Mouse (Mus musculus): ENCODE results near the gene Fbxo10.
"Not testable (repeated sequence)": the region's sequence is repeated elsewhere in the genome, so short reads cannot be mapped to it uniquely, and the experiment has no call there.

Fbxo10 gene

DNA sequence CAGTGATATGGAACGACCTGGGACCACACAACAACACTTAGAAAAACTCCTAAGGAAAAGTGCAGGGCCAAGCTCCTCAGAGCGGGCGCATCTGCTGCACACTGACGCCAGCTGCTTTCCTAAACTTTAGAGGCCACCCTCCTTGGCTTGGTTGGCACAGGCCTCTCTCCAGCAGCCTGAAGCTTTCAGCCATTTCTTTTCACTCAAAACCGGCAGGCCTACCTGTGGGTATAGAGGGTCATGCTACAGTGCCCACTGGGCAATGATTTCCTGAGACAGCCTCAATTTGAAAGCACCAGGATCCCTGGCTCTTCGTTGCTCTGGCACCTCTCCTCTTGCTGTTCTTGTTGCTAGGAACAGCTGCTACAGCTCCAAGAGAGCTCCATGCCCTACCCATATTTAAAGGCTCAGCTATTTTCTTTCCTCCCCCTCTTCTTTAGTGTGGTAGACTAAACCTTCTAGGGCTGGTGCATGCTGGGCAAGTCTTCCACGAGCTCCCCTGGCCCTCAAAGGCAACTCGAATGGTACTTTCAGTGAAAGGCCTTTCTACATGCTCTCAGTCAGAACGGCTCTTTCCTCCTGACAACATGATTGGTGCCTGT is 37.0 kb downstream of the Fbxo10 start:
- DNase-seq, result no peak

DNA sequence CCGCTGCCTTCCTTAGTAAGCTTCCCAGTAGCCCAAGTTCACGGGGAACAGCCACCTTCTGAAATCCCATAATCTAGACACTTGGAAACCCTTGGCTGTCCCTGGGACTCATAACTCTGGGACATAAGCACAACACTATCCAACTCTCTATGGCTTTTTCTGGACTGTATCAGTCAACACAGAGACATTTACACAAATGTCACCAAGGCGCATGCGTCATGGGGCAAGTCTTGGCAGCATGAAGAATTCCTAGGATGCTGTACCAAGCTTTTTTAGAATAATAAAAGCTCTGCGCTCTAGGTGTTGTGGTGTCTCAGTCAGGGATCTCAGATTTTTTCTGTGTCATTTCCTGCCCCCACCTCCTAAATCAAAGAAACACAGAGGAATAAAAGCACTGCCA is 37.7 kb downstream of the Fbxo10 start:
- DNase-seq, result no peak

DNA sequence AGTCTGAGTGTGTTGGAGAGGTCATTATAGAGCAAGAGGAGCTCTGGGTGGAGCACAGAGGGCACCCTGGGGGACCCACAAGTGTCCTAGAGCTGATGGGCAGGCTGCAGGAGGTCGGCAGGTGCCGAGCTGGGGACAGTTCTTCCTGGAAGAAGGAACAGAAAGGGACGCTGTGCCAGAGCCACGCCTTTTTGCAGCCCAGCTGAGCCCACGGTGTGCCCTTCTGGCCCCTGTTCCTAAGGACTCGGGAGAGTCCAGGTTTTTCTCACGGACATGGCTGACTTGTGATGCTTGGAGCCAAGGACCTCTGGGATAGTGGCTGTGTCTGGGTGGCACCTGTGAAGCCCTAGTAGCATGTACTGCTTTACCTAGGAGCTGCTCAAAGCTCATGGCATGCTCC is 43.6 kb downstream of the Fbxo10 start:
- no peak for DNase-seq

DNA sequence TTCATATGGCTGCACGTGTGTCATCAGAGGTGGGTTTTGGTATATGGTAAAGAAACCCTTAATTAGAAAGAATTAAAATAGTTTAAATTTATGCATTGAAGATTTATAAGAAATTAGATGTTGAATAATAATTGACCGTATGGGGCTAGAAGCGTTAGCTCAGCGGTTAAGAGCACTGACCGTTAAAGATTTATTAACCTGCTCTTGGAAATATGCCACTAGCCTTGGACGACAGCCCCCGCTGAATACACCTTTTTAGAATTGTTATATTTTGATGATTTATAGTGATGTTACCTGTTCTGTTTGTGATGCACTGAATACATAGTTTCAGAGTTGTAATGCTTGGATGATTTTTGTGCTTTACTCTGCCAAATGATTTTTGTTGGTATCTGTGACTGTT is 44.9 kb downstream of the Fbxo10 start:
- not testable (repeated sequence) for DNase-seq

DNA sequence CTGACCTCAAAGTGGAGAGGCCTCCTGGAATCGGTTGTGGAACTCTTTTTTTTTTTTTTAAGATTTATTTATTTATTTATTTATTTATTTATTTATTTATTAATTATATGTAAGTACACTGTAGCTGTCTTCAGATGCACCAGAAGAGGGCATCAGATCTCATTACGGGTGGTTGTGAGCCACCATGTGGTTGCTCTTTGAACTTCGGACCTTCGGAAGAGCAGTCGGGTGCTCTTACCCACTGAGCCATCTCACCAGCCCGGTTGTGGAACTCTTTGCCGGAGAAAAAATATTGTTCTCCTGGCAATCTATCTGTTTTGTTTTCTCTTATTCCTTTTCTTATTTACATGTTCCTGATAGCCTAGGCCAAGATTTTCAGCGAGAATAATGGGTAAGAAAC is 45.5 kb downstream of the Fbxo10 start:
- DNase-seq, result peak; percentile 34

DNA sequence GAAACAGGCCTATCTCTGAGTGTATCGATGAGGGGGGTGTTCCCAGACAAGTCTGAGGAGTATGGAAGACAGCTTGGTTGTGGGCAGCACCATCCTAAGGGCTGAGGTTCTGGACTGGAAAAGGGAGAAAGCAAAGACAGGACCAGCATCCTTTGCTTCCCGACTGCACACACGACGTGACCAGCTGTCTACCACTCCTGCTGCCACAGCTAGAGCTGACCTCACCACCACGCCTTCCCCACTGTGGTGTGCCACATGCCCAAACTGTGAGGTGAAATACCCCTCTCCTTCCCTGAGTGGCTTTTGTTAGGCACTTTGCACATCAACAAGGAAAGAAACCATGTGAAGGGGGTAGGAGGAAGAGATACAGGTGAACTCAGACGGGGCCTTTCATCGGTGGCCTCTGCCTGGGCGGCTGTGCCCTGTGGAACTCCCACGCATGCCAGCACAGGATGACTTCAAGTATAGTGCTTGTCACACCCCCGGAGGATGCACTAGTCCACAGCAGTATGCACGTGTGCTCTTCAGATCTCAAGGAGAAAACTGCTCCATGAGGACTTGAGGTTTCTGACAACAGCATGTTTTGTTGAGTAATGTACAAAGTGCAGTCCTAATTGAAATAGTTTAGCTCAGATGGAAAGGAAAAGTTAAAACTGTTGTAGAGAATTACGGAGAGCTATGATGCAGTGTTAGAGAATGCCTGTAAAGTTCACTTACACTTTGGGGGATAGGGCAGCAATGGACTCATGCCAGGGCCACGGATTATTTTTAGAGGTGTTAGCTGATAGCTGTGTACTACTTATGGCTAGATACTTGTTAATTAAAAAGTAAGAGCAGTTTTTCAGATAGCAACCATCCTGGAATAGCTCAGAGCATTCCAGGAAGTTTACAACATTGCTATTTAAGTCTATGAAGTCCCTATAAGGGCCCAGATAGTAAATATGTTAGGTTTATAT is 46.7 kb downstream of the Fbxo10 start:
- DNase-seq, result no peak

DNA sequence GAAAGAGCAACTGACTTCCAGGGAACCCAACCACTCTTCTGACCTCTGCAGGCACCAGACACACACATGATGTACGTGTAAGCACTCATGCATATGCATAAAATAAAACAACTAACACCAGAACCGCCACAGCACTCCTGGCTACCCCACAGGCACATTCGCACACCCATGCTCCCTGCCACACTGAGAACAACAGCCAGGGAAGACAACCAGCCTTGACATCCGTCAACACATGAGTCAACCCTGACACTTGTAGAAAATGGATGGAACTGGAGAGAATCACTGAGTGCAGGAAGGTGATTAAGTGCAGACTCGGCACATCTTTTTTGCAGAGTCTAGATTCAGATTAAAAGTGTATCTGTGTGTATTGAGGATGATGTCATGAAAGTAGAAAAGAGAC is 47.8 kb downstream of the Fbxo10 start:
- no peak for DNase-seq

DNA sequence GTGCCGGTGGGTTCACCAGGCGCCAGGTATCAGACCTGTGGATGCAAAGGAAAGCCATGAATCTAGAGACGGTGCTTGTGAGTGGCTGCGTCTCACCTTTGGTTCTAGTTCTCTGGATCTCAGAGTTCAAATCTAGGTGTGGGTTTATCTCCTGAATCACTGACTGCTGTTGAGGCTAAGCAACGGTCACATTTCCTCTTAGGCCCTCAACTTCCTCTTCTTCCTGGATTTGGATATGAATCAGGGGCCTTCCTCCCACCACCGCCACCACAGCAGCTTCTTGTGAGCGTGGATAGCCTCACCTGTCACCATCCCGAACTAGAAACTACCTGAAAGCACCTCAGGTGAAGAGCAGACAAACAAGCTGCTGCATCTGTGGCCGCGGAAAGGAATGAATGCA is 48.4 kb downstream of the Fbxo10 start:
- DNase-seq, result no peak

DNA sequence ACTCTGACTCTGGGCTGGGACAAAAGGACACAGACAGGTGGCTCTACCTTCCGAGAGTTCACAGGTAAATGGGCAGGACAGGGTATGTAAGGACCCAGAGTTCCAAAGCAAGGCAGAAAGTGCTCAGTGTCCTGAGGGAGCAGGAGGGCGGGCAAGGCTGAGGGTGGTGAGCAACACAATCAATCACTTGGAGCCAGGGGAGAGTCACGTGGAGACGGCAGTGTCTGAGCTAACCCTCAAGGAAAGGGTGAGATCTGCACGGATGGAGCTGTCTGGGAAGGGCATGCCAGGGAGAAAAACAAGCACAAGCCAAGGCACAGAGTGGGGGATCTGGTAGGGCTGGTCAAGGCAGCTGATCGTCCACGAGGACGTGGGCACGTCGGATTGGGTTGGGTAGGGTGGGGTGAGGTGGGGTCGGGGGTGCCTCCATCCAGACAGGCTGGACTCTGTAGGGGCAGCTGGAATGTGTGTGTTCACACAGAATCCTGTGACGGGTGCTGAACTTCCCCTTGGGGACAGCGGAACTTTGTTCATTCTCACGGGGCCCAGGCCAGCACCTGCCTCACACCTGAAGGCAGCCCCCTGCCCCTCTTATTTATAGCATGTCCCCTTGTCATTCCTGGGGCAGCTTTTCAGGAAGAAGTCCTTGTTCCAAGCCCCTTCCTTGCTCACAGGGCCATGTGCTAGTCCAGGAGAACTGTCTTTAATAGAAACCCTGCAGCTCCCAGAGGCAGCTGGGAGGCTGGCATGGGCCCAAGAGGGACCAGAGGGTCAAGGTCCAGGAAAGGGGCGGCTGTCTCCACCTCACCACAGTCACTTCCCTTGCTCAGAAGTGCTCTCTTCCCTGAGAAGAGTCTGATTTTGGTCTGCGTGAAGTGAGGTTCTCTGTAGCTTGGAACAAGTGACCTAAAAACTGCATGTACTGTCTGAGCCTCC is 49.4 kb downstream of the Fbxo10 start:
- no peak for DNase-seq

DNA sequence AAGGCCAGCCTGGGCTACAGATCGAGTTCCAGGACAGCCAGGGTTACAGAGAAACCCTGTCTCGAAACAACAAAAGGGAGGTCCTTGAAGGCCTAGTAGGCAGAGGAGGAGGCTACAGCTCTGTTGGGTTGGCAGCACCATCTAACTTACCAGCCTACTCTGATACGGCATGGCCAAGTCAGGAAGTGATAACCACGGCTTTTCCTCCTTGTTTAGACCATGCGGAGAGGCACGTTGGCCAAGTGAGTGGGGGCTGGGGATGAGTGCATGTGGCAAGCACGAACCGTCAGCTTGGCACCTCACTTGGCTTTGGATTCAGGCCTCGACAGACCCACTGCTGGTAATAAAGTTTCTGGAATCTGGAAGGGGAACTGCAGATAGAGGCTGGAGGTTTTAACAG is 51.8 kb downstream of the Fbxo10 start:
- no peak for DNase-seq

DNA sequence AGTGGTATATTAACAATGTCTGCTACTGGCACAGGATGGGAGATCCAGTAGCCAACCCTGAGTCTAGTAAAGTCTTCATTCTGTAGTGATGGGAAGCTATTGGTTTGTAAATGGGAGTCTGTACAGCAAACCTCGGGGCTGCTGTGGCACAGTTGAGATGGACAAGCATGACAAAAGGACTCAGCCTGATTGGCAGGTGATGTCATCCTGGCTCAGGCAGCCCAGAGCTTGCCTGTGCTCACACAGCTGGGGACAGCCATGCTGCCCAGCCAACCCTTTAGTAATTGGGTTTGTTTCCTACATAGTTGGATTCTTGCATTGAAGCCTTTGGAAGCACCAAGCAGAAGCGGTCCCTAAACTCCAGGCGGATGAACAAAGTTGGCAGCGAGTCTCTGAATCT is 57.9 kb downstream of the Fbxo10 start:
- no peak for DNase-seq

DNA sequence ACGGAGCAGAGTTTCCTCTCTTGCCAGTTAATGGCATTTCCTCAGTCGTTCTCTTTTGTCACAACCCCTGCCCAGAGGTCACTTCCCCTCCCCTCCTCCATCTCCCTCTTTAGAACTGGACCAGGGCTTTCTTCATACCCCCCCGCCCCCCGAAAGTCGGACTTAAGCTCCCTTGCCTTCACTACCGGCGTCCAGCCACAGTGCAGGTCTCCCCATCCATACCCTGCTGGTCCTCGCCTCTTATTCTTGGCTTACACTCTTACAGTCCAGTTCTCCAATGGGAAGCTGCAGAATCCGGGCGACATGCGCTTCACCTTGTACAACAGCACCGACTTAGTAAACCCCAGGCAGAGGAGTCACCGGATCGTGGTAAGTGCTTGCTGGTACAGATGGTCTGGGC is 65.4 kb downstream of the Fbxo10 start:
- peak; percentile 18 for DNase-seq

DNA sequence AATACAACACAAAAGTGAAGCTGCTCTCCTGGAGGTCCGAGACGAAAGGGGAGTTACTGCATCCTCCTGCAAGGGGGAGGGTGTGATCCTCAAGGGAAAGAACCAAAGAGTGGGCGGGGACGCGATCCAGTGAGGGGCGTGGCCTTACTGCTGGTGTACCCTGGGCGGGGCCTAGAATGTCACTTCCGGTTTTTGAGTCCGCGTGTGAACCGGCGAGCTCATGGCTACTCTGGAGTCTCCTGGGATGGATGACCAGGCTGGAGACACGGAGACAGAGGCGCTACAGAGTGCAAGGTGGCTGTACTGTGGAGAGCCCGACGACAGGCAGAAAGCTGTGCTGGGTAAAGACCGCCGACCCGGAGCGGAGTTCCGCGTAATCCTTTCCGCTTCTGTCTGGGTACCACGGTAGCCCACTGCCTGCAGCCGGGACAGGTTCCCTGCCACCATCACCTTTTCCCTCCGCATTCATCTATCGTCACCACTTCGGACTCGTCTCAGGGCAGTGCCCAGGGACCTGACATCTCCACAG is 65.9 kb downstream of the Fbxo10 start, which contains the start of gene Polr1e:
Gene Polr1e, plus strand, starts transcription at position 132 of the 529 bp plus-strand sequence.
- DNase-seq, result peak; percentile 96

DNA sequence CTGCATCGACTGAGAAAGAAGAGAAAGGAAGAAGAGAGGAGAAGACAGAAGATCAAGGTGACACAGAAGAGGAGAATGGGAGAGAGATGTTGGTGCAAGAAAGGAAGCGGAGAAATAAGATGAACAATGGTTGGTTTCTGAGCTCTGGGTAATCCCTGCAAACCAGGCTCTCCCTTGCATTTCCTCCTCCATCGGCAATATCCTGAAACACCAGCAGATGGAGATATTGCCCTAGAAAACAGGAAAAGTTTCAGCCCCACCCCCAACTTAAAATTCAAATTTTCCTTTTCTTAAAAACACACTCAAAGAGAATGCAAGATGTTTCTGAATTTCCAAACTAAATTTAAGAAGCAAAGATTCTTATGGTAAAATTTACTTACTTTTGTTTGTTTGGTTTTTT is 68.8 kb downstream of the Fbxo10 start:
- DNase-seq, result peak; percentile 70

DNA sequence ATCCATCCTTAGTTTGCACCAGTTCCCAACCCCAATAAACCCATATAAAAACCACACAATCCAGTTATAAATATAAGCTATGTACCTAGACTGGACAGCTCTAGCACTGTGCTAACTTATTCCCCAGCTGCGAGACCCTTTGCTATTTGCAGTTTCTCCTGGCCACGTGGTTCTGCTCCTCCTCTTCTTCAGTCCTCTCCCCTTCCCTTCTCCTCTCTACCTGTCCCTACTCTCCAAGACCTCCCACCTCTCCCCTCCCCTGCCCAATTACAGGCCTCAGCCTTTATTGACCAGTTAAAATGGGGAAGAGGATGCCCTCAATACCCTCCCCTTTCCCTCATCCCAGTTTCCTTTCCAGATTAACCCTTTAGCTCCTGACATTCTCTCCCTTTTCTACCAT is 70.9 kb downstream of the Fbxo10 start:
- peak; percentile 11 for DNase-seq

DNA sequence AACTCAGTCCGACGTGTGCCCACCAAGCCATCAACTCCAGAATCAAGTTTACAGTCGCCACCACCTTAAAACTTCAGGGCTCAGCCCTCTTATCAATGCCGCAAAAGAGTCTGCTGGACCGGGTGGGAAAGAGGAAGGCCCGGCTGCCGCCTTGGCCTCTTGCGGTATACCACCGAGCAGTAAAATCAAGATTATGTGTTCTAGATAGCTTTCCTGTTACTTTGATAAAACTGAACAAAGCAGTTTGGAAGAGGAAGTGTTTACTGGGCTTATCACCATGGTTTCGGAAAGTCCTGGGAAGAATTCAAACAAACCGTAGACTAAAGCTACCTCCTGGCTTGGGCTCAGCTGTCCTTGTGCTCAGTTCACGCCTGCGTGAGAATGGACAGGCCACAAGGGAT is 71.4 kb downstream of the Fbxo10 start:
- DNase-seq, result no peak

DNA sequence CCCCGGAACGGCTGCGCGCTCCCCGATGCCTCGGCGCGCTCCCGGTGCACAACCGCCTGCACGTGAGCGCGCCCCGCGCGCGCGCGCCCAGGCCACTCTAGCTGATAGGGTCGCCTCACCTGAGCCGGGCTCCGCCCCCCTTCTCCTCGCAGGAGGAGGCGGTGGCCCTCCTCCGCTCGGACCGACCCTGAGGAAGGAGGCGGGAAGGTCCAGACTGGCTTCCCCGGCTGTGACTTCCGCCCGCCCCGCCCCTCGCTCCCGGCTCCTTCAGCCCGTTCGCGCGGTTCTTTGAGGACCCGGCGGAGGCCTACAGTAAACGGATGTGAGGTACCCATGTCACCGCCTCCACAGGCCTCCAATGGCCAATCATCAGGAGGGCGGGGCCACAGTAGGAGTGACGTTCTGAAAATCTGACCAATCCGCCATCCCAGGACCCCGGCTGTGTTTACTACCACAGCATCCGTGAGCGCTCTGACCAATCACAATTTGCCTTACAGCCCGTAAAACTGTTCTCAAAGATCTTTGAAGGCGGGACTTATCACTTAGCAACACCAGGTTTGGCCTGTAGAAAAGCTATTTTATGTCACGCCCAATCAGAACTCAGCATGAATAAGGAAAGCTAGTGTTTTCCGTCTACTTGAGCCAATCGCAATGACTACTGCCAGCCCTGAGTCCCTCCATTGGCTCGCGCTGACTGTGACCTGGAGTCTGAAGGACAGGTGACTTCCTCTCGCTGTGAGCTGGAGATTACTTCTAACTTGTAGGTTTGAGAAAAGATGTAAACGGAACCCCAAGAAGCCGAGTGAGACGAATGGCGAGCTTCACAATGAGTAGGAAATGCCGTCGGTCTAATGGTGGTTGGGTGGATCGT is 72.1 kb downstream of the Fbxo10 start, which contains the start of gene Zbtb5:
Gene Zbtb5, minus strand, starts transcription at position 308 of the 871 bp plus-strand sequence.
- peak; percentile 100 for DNase-seq

DNA sequence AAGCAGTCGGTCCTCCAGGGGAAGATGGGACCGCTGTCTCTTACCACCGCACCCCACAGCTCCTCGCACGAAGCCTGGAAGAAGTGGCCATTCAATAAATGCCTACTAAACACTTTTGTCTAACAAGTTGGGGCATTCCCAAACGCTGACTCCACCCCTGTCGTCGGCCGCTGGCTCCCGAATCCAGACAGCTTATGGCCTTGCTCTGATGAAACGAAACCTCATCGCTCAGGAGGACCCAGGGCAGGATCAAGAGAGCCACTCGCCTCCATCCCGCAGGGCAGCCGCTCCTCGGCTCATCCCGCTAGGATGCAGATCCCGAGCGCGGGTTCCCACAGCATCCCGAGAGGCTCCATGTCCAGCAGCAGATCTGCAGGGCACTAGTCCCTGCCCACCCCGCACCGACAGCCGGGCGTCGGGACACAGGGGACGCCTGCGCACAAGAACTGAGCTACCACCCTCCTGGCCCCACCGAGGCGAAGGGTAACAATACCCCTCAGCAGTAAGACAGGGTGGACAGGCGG is 72.8 kb downstream of the Fbxo10 start:
- no peak for DNase-seq

DNA sequence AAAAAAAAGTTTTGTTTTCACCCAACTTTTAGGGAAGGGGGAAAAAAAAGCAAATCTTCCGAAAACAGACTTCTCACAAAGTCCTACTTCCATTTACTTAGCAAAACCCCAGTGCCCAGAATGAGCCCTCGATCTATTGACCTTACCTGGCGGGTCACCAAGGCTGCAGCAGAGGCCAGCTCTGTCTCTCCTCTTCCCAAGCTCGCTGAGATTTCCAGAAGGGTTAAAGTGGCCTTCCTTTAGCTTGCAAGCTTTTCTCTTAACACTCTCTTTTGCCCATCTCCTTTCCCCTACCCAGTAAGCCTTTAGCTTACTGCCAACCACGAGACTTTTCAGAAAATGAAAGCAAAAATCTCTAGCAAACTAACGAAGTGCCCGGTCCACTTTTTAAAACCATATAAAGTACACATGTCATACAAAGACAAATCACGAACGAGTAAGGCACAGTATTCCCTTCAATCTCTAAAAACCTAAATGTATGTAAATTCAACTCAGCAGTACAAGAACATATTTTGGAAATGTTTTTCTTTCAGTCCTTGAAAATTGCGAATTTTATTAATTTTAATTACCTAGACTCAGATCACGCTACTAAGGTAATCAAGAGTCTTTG is 73.5 kb downstream of the Fbxo10 start:
- DNase-seq, result no peak

DNA sequence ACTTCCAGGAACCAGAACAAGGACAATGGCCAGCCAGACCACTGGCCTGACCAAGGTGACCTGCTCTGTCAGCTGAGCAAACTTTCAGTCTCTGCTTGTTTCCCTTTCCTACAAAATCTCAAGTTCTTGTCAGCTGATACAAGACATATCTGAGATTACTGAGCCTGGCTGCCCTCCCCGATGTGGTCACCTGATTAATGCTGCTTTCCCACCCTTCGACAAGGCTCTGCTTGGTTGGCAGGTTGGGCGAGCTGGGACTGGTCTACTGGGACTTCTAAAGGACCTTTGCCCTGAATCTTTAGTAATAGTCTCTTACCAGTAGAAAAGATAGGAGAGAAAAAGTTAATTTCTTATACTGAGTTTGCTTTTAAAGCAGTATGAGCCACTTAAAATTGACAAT is 79.0 kb downstream of the Fbxo10 start:
- no peak for DNase-seq

DNA sequence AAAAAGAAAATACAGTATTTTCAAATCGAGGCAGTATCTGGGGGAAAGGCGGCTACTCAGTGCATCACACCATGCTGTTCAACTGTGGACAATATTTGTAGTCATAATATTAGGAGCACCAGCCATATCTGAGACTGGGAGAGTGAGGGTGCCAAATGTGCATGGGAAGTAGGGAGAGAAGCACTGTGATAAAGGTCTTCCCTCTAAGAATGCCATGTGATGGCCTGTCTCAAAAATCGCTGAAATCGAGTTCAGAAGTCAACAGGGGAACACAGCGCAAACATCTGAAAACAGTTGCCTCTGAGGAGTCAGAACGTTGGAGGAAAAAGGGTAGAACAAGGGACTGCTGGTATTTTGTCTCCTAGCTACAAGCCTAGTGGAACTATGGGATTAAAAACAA is 84.4 kb downstream of the Fbxo10 start:
- DNase-seq, result no peak
